Mouse (Mus musculus): ENCODE results near the gene Ces5a.
"Not testable (repeated sequence)": the region's sequence is repeated elsewhere in the genome, so short reads cannot be mapped to it uniquely, and the experiment has no call there.

The Ces5a gene

GRCm38 (mm10) chr8:93535730-93536129 lies at the start of gene Ces5a:
TSS of gene Ces5a (minus strand) at chr8:93535830.
- no peak for DNase-seq

GRCm38 (mm10) chr8:93572841-93573240 lies 37.2 kb upstream of the Ces5a start:
- DNase-seq, result no peak

GRCm38 (mm10) chr8:93572095-93572501 lies 36.5 kb upstream of the Ces5a start:
- DNase-seq, result peak; percentile 25 to 39

GRCm38 (mm10) chr8:93571369-93571985 lies 35.8 kb upstream of the Ces5a start:
- peak; percentile 38 to 57 for DNase-seq

- peak; percentile 45 to 52 for DNase-seq
These were observed 34.5 kb upstream of the Ces5a start for GRCm38 (mm10) chr8:93570186-93570530.

GRCm38 (mm10) chr8:93569311-93570185 lies 33.9 kb upstream of the Ces5a start:
- peak; percentile 92 to 94 for DNase-seq

GRCm38 (mm10) chr8:93568666-93569065 lies 33.0 kb upstream of the Ces5a start:
- DNase-seq, result peak in 1 of 2 experiments; percentile 26

GRCm38 (mm10) chr8:93567086-93567485 lies 31.5 kb upstream of the Ces5a start:
- DNase-seq, result peak in 1 of 2 experiments; percentile 16

- no peak for DNase-seq
These were observed 29.0 kb upstream of the Ces5a start for GRCm38 (mm10) chr8:93564634-93565033.

- DNase-seq, result peak in 1 of 2 experiments; percentile 26
These were observed 27.9 kb upstream of the Ces5a start for GRCm38 (mm10) chr8:93563551-93563950.

- no peak for DNase-seq
These were observed 27.1 kb upstream of the Ces5a start for GRCm38 (mm10) chr8:93562557-93563210.

- no peak for DNase-seq
These were observed 25.6 kb upstream of the Ces5a start for GRCm38 (mm10) chr8:93561271-93561670.

- DNase-seq, result no peak
These were observed 24.1 kb upstream of the Ces5a start for GRCm38 (mm10) chr8:93559696-93560095.

- DNase-seq, result no peak
These were observed 33.0 kb downstream of the Ces5a start for GRCm38 (mm10) chr8:93502634-93503033.

- no peak for DNase-seq
These were observed 36.2 kb downstream of the Ces5a start for GRCm38 (mm10) chr8:93499437-93499836.

GRCm38 (mm10) chr8:93495330-93495729 lies 40.3 kb downstream of the Ces5a start:
- DNase-seq, result peak; percentile 70 to 74

- no peak for DNase-seq
These were observed 46.9 kb downstream of the Ces5a start for GRCm38 (mm10) chr8:93488743-93489142.

- DNase-seq, result no peak
These were observed 57.4 kb downstream of the Ces5a start for GRCm38 (mm10) chr8:93478211-93478610.

GRCm38 (mm10) chr8:93469733-93470132 lies 65.9 kb downstream of the Ces5a start:
- DNase-seq, result not testable (repeated sequence)

- DNase-seq, result no peak
These were observed 81.3 kb downstream of the Ces5a start for GRCm38 (mm10) chr8:93454258-93454877.
